Mouse (Mus musculus) liver, embryonic 14.5 days (tissue): ENCODE results near the gene Krt25. TPM values are rescaled to one million over a fixed set of nuclear protein-coding genes. Genes with fewer than 3 reads are reported as not detected.

ENCODE experiments used
- ATAC-seq: fragments of 200-750 bp; cut with Nextera tagmentation; 2 replicates; pipeline ENCODE4 v1.8.0; 2017; ENCODE audit warnings: moderate number of reproducible peaks, mild to moderate bottlenecking, moderate library complexity; ENCODE audit not compliant: insufficient read depth
- DNase-seq, 3 experiments: peaks; one replicate each; pipeline ENCODE4 v3.0.0-alpha.2; 2012 to 2013; ENCODE audit warnings: low read depth in 3 of 3, low spot score in 3 of 3
- H3K27ac ChIP-seq: fragments of 300-500 bp; sonication (generic); 2 replicates; pipeline ENCODE4 v1.5.1; 2014; ENCODE audit warnings: moderate library complexity, mild to moderate bottlenecking, control low read depth, inconsistent platforms
- H3K27me3 ChIP-seq: fragments of 300-500 bp; sonication (generic); 2 replicates; pipeline ENCODE4 v1.6.1; 2014; ENCODE audit warnings: mild to moderate bottlenecking, low read length, moderate library complexity; ENCODE audit not compliant: control insufficient read depth, insufficient read depth
- H3K36me3 ChIP-seq: fragments of 300-500 bp; sonication (generic); replicated peaks from 2 replicates; pipeline ENCODE4 v1.6.1; 2014; ENCODE audit warnings: low read depth; ENCODE audit not compliant: control insufficient read depth, insufficient read depth
- H3K4me1 ChIP-seq, 2 experiments: fragments of 200-500 bp in 1 of 2; fragments of 300-500 bp in 1 of 2; sonication (generic) in 1 of 2; replicated peaks; 2 replicates each; pipeline ENCODE4 v1.6.1; 2012 to 2014; ENCODE audit warnings: antibody characterized with exemption in 1 of 2, inconsistent platforms in 1 of 2, low read length in 1 of 2; ENCODE audit not compliant: control insufficient read depth in 2 of 2, insufficient read depth in 2 of 2
- H3K4me2 ChIP-seq: fragments of 300-500 bp; sonication (generic); 2 replicates; pipeline ENCODE4 v1.6.1; 2014; ENCODE audit warnings: low read depth, mild to moderate bottlenecking, control low read depth, moderate library complexity
- H3K4me3 ChIP-seq, 2 experiments: fragments of 200-500 bp in 1 of 2; fragments of 300-500 bp in 1 of 2; sonication (generic) in 1 of 2; 2 replicates each; pipeline ENCODE4 v1.5.1; 2012 to 2014; ENCODE audit warnings: low read depth in 2 of 2, low read length in 2 of 2, mild to moderate bottlenecking in 2 of 2, control low read depth in 1 of 2, inconsistent platforms in 1 of 2, moderate library complexity in 1 of 2; ENCODE audit not compliant: insufficient read depth in 1 of 2
- H3K9ac ChIP-seq: fragments of 300-500 bp; sonication (generic); replicated peaks from 2 replicates; pipeline ENCODE4 v1.6.1; 2014; ENCODE audit warnings: mild to moderate bottlenecking, control low read depth, moderate library complexity
- H3K9me3 ChIP-seq: fragments of 300-500 bp; sonication (generic); 2 replicates; pipeline ENCODE4 v1.6.1; 2016; ENCODE audit warnings: low read length, mixed read lengths; ENCODE audit not compliant: control insufficient read depth
- CTCF ChIP-seq: IDR thresholded peaks from 2 replicates; pipeline ENCODE4 v1.5.1; 2016; ENCODE audit warnings: antibody characterized with exemption, low read depth, control low read depth
- EP300 ChIP-seq: IDR thresholded peaks from 2 replicates; pipeline ENCODE4 v1.6.1; 2016; ENCODE audit warnings: antibody characterized with exemption, low read depth
- WGBS: fragments of 180-500 bp; shearing (Covaris S2); extraction: QIAGEN DNeasy Blood & Tissue Kit; methylation state at CpG from one replicate; pipeline ENCODE4 v1.1.7; 2014; ENCODE audit not compliant: insufficient replicate concordance; 5-methylcytosine and 5-hydroxymethylcytosine counted together
- polyA plus RNA-seq, 2 experiments: library from polyadenylated mRNA; depleted of rRNA in 1 of 2; stranded (reverse) in 1 of 2; unstranded in 1 of 2; fragments of >200 nt; fragmentation: Nextera tagmentation in 1 of 2; extraction: Ambion mirVana in 1 of 2; gene quantifications; 2 replicates each; pipeline versions ENCODE4 v1.2.1 to v1.2.3; 2012 to 2014

The Krt25 gene
- polyA plus RNA-seq, 2 experiments: not detected

- H3K9ac ChIP-seq: no peak overlapping the region
- no peak for DNase-seq
- TF ChIP-seq EP300 (no peak), CTCF (no peak)
Observed at GRCm38 (mm10) chr11:99275624-99276023, 47.1 kb downstream of the Krt25 start.

GRCm38 (mm10) chr11:99272721-99273120 is 50.0 kb downstream of the Krt25 start:
- ATAC-seq (no peak), DNase-seq (no peak)
- Histone ChIP-seq H3K27me3 (no peaks in the 10 kb centered on the region), H3K4me3 (no peak overlapping the region), H3K4me1 (peaks cover 0 to 4% of the 10 kb centered on the region in 2 experiments; a peak in 2 of 4 replicates), H3K36me3 (no peaks in the 10 kb centered on the region), H3K4me2 (no peak overlapping the region), H3K27ac (no peak overlapping the region), H3K9me3 (no peaks in the 10 kb centered on the region), H3K9ac (no peak overlapping the region)
- TF ChIP-seq CTCF: no peak
- TF ChIP-seq EP300: no peak
- 70% methylated on average over 4 of the region's 4 CpGs for WGBS

More at GRCm38 (mm10) chr11:99275624-99276023, 47.1 kb downstream of the Krt25 start:
- Histone ChIP-seq H3K36me3 (no peaks in the 10 kb centered on the region), H3K27ac (no peak overlapping the region), H3K9me3 (no peaks in the 10 kb centered on the region), H3K4me1 (peaks cover 0 to 4% of the 10 kb centered on the region in 2 experiments; a peak in 2 of 4 replicates), H3K4me2 (no peak overlapping the region), H3K27me3 (no peaks in the 10 kb centered on the region), H3K4me3 (no peak overlapping the region)
- 53% methylated on average over 6 of the region's 6 CpGs for WGBS
- ATAC-seq: no peak

DNA sequence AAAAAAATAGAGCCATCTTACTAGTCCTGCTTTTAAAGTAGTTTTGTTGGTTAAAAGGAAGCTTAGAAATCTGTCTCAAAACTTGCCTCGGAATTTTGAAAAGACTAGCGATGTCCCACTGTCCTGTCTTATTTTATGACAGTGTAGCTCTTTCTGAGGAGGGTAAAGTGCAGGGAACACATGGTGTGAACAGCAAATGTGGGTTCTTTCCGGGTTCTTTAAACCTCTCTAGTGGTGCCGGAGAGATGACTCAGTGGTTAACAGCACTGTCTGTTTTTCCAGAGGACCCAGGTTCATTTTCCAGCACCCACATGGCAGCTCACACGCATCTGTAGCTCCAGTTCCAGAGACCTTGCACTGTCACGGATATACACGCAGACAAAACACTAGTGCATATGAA is 53.6 kb downstream of the Krt25 start:
- Histone ChIP-seq H3K9ac (no peak overlapping the region), H3K27ac (no peak overlapping the region), H3K4me3 (no peak overlapping the region), H3K27me3 (no peaks in the 10 kb centered on the region), H3K9me3 (no peaks in the 10 kb centered on the region), H3K4me1 (no peaks in the 10 kb centered on the region), H3K4me2 (no peak overlapping the region), H3K36me3 (no peaks in the 10 kb centered on the region)
- WGBS: 62% methylated on average over 7 of the region's 7 CpGs
- TF ChIP-seq EP300 (no peak), CTCF (no peak)
- ATAC-seq (no peak), DNase-seq (no peak)

DNA sequence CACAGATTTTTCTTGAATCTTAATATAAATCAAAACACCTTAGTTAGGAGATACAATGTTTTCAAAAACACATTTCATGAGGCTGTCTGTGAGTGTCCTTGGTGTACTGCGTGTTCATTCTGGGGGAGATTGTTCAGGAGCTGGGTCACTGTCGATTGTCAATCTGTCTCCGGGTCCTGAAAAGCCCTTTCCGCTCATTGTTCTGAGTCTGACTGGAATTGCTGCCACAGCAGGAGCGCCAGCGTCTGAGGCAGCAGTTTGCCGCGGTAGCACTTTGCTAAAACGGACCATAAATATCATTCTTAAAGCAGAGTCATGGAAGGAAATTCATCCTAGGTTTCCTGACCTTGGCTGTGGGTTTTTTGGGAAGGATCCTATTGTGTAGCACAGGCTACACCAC is 57.0 kb downstream of the Krt25 start:
- DNase-seq: no peak
- 27% methylated on average over 9 of the region's 9 CpGs for WGBS
- no peaks in the 10 kb centered on the region for H3K9me3 ChIP-seq
- H3K27me3 ChIP-seq: no peaks in the 10 kb centered on the region
- H3K4me3 ChIP-seq: no peak overlapping the region
- TF ChIP-seq EP300 (no peak), CTCF (no peak)
- no peak overlapping the region for H3K9ac ChIP-seq
- H3K36me3 ChIP-seq: no peaks in the 10 kb centered on the region
- H3K27ac ChIP-seq: no peak overlapping the region
- no peaks in the 10 kb centered on the region for H3K4me1 ChIP-seq
- ATAC-seq: no peak
- H3K4me2 ChIP-seq: no peak overlapping the region

Other genes starting within 250 kb of the Krt25 start
- gene Tns4, start 233.6 kb downstream of the Krt25 start, polyA plus RNA-seq (2012; rRNA removed): 0.36 and 0.42 TPM in 2 replicates
- 0.09 and 0.33 TPM in 2 replicates for gene Tns4, start 233.6 kb downstream of the Krt25 start, polyA plus RNA-seq (2014; fragmentation: Nextera tagmentation; extraction: Ambion mirVana)
- gene Ccr7, start 167.9 kb downstream of the Krt25 start, polyA plus RNA-seq (2012; rRNA removed): 0.11 TPM in 2 replicates
- 0.15 and 0.29 TPM in 2 replicates for gene Ccr7, start 167.9 kb downstream of the Krt25 start, polyA plus RNA-seq (2014; fragmentation: Nextera tagmentation; extraction: Ambion mirVana)
- 21.3 and 60.1 TPM in 2 replicates for gene Smarce1, start 91.9 kb downstream of the Krt25 start, polyA plus RNA-seq (2012; rRNA removed)
- gene Smarce1, start 91.9 kb downstream of the Krt25 start, polyA plus RNA-seq (2014; fragmentation: Nextera tagmentation; extraction: Ambion mirVana): 53.5 and 58.8 TPM in 2 replicates
- 0.01 and 0.04 TPM in 2 replicates for gene Krt222, start 78.9 kb downstream of the Krt25 start, polyA plus RNA-seq (2012; rRNA removed)
- gene Krt222, start 78.9 kb downstream of the Krt25 start, polyA plus RNA-seq (2014; fragmentation: Nextera tagmentation; extraction: Ambion mirVana): 0.13 and 0.34 TPM in 2 replicates
- gene Krt24, start 37.7 kb downstream of the Krt25 start, polyA plus RNA-seq (2012; rRNA removed): not detected in 2 replicates
- not detected in 2 replicates for gene Krt24, start 37.7 kb downstream of the Krt25 start, polyA plus RNA-seq (2014; fragmentation: Nextera tagmentation; extraction: Ambion mirVana)
- gene Krt26, start 15.0 kb upstream of the Krt25 start, polyA plus RNA-seq (2012; rRNA removed): not detected in 2 replicates
- gene Krt26, start 15.0 kb upstream of the Krt25 start, polyA plus RNA-seq (2014; fragmentation: Nextera tagmentation; extraction: Ambion mirVana): not detected in 2 replicates
- gene Krt27, start 28.2 kb upstream of the Krt25 start, polyA plus RNA-seq (2012; rRNA removed): not detected in 2 replicates
- gene Krt27, start 28.2 kb upstream of the Krt25 start, polyA plus RNA-seq (2014; fragmentation: Nextera tagmentation; extraction: Ambion mirVana): not detected in 2 replicates
- 0.02 TPM in 1 of 2 replicates, not detected in the other for gene Krt28, start 52.0 kb upstream of the Krt25 start, polyA plus RNA-seq (2012; rRNA removed)
- not detected in 2 replicates for gene Krt28, start 52.0 kb upstream of the Krt25 start, polyA plus RNA-seq (2014; fragmentation: Nextera tagmentation; extraction: Ambion mirVana)
- gene Krt10, start 66.4 kb upstream of the Krt25 start, polyA plus RNA-seq (2012; rRNA removed): 1.3 and 1.6 TPM in 2 replicates
- 3.2 and 5.1 TPM in 2 replicates for gene Krt10, start 66.4 kb upstream of the Krt25 start, polyA plus RNA-seq (2014; fragmentation: Nextera tagmentation; extraction: Ambion mirVana)
- gene Krt12, start 99.3 kb upstream of the Krt25 start, polyA plus RNA-seq (2012; rRNA removed): not detected in 2 replicates
- not detected in 2 replicates for gene Krt12, start 99.3 kb upstream of the Krt25 start, polyA plus RNA-seq (2014; fragmentation: Nextera tagmentation; extraction: Ambion mirVana)
- gene Krt20, start 115.2 kb upstream of the Krt25 start, polyA plus RNA-seq (2012; rRNA removed): 8.5 and 15.2 TPM in 2 replicates
- gene Krt20, start 115.2 kb upstream of the Krt25 start, polyA plus RNA-seq (2014; fragmentation: Nextera tagmentation; extraction: Ambion mirVana): 20.0 and 21.6 TPM in 2 replicates
- 0.24 and 0.32 TPM in 2 replicates for gene Krt23, start 170.2 kb upstream of the Krt25 start, polyA plus RNA-seq (2012; rRNA removed)
- 0.24 and 1.00 TPM in 2 replicates for gene Krt23, start 170.2 kb upstream of the Krt25 start, polyA plus RNA-seq (2014; fragmentation: Nextera tagmentation; extraction: Ambion mirVana)
- gene Krt39, start 198.4 kb upstream of the Krt25 start, polyA plus RNA-seq (2012; rRNA removed): not detected in 2 replicates
- not detected in 2 replicates for gene Krt39, start 198.4 kb upstream of the Krt25 start, polyA plus RNA-seq (2014; fragmentation: Nextera tagmentation; extraction: Ambion mirVana)
- not detected in 2 replicates for gene Krt40, start 220.2 kb upstream of the Krt25 start, polyA plus RNA-seq (2012; rRNA removed)
- gene Krt40, start 220.2 kb upstream of the Krt25 start, polyA plus RNA-seq (2014; fragmentation: Nextera tagmentation; extraction: Ambion mirVana): not detected in 2 replicates
- not detected in 2 replicates for gene Krtap3-3, start 227.9 kb upstream of the Krt25 start, polyA plus RNA-seq (2012; rRNA removed)
- gene Krtap3-3, start 227.9 kb upstream of the Krt25 start, polyA plus RNA-seq (2014; fragmentation: Nextera tagmentation; extraction: Ambion mirVana): not detected in 2 replicates
- gene Krtap3-2, start 233.9 kb upstream of the Krt25 start, polyA plus RNA-seq (2012; rRNA removed): not detected in 2 replicates
- gene Krtap3-2, start 233.9 kb upstream of the Krt25 start, polyA plus RNA-seq (2014; fragmentation: Nextera tagmentation; extraction: Ambion mirVana): not detected in 2 replicates
- not detected in 2 replicates for gene Gm11939, start 236.5 kb upstream of the Krt25 start, polyA plus RNA-seq (2012; rRNA removed)
- not detected in 2 replicates for gene Gm11939, start 236.5 kb upstream of the Krt25 start, polyA plus RNA-seq (2014; fragmentation: Nextera tagmentation; extraction: Ambion mirVana)
- not detected in 2 replicates for gene Krtap3-1, start 243.7 kb upstream of the Krt25 start, polyA plus RNA-seq (2012; rRNA removed)
- not detected in 2 replicates for gene Krtap3-1, start 243.7 kb upstream of the Krt25 start, polyA plus RNA-seq (2014; fragmentation: Nextera tagmentation; extraction: Ambion mirVana)